Mouse (Mus musculus): ENCODE data around the gene Cryzl2. TPM values are rescaled to one million over a fixed set of nuclear protein-coding genes. Genes with fewer than 3 reads are reported as not detected.
A peak's percentile ranks its signal among the peaks of the same experiment; 100 is the strongest.

Cryzl2 gene
- polyA plus RNA-seq, 1 experiment from 2014 or later = 13.6 TPM

DNA sequence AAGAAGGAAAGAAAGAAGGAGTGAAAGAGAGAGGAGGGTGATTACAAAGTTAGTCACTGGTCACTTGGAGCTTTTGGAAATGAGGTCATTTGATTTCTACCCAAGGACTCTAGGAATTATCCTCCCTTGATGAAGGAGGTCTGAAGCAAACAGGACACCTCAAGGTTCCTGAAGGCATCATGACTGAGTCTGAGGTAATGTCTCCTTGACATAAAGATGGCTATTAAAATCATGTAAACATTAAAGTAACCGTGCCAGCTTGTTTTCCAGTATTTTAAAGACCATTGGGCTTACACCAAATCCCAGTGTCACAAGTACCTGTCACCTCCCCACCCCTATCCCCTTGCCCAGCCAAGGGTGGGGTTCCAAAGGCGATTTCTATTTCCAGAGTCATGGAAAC, 20.1 kb upstream of the Cryzl2 start:
- H3K9me3 ChIP-seq (ENCODE audit: control insufficient read depth, low read length) = no peaks in the 10 kb centered on the region
- no peak overlapping the region for H3K27ac ChIP-seq (replicated peaks; ENCODE audit: low read depth, low read length)
- WGBS = 89% methylated on average over 2 of the region's 2 CpGs
- H3K4me1 ChIP-seq (ENCODE audit: control insufficient read depth, insufficient read depth, low read length) = peaks cover 4% of the 10 kb centered on the region
- H3K4me3 ChIP-seq (ENCODE audit: low read depth, low read length) = no peak overlapping the region
- no peak overlapping the region for H3K4me2 ChIP-seq (ENCODE audit: low read depth, low read length)
- H3K36me3 ChIP-seq (ENCODE audit: control insufficient read depth, insufficient read depth, low read length) = no peaks in the 10 kb centered on the region
- H3K9ac ChIP-seq (ENCODE audit: low read depth, low read length) = no peak overlapping the region
- DNase-seq (ENCODE audit: low spot score) = no peak
- H3K27me3 ChIP-seq (replicated peaks; ENCODE audit: control insufficient read depth, insufficient read depth, low read length) = no peaks in the 10 kb centered on the region
- no peak for ATAC-seq (ENCODE audit: low read depth)

- WGBS = 80% methylated on average over 4 of the region's 4 CpGs
- H3K27me3 ChIP-seq (replicated peaks; ENCODE audit: control insufficient read depth, insufficient read depth, low read length) = no peaks in the 10 kb centered on the region
- H3K9me3 ChIP-seq (ENCODE audit: control insufficient read depth, low read length) = no peaks in the 10 kb centered on the region
- H3K36me3 ChIP-seq (ENCODE audit: control insufficient read depth, insufficient read depth, low read length) = no peaks in the 10 kb centered on the region
- no peak overlapping the region for H3K27ac ChIP-seq (replicated peaks; ENCODE audit: low read depth, low read length)
- peaks cover 9% of the 10 kb centered on the region for H3K4me1 ChIP-seq (ENCODE audit: control insufficient read depth, insufficient read depth, low read length)
- no peak overlapping the region for H3K4me2 ChIP-seq (ENCODE audit: low read depth, low read length)
- ATAC-seq (ENCODE audit: low read depth) = no peak
- no peak for DNase-seq (ENCODE audit: low spot score)
- no peak overlapping the region for H3K9ac ChIP-seq (ENCODE audit: low read depth, low read length)
- no peak overlapping the region for H3K4me3 ChIP-seq (ENCODE audit: low read depth, low read length)
Observed at GRCm38 (mm10) chr1:157439101-157439500, 19.3 kb upstream of the Cryzl2 start.

GRCm38 (mm10) chr1:157439973-157440641, 18.3 kb upstream of the Cryzl2 start:
- Histone ChIP-seq H3K27me3 (replicated peaks; ENCODE audit: control insufficient read depth, insufficient read depth, low read length) (no peaks in the 10 kb centered on the region), H3K9ac (ENCODE audit: low read depth, low read length) (no peak overlapping the region), H3K36me3 (ENCODE audit: control insufficient read depth, insufficient read depth, low read length) (no peaks in the 10 kb centered on the region), H3K4me1 (ENCODE audit: control insufficient read depth, insufficient read depth, low read length) (peaks cover 13% of the 10 kb centered on the region), H3K27ac (replicated peaks; ENCODE audit: low read depth, low read length) (no peak overlapping the region), H3K4me3 (ENCODE audit: low read depth, low read length) (no peak overlapping the region), H3K9me3 (ENCODE audit: control insufficient read depth, low read length) (no peaks in the 10 kb centered on the region), H3K4me2 (ENCODE audit: low read depth, low read length) (peak overlapping the region; percentile 32)
- DNase-seq (ENCODE audit: low spot score) = peak; percentile 63
- WGBS = 12% methylated on average over 14 of the region's 14 CpGs
- ATAC-seq (ENCODE audit: low read depth) = peak; percentile 65; the same call in 1 of the 2 replicates

GRCm38 (mm10) chr1:157443026-157443722, 15.2 kb upstream of the Cryzl2 start:
- WGBS = 18% methylated on average over 14 of the region's 14 CpGs
- Histone ChIP-seq H3K27ac (replicated peaks; ENCODE audit: low read depth, low read length) (0 out of 2 replicates have a peak overlapping the region, but pooled peaks have one; percentile 31), H3K36me3 (ENCODE audit: control insufficient read depth, insufficient read depth, low read length) (no peaks in the 10 kb centered on the region), H3K4me1 (ENCODE audit: control insufficient read depth, insufficient read depth, low read length) (peaks cover 13% of the 10 kb centered on the region), H3K27me3 (replicated peaks; ENCODE audit: control insufficient read depth, insufficient read depth, low read length) (peaks cover 6% of the 10 kb centered on the region; the same call in 1 of the 2 replicates), H3K9me3 (ENCODE audit: control insufficient read depth, low read length) (no peaks in the 10 kb centered on the region), H3K4me3 (ENCODE audit: low read depth, low read length) (no peak overlapping the region), H3K9ac (ENCODE audit: low read depth, low read length) (no peak overlapping the region), H3K4me2 (ENCODE audit: low read depth, low read length) (peak overlapping the region; percentile 44)
- peak; percentile 16; the same call in 1 of the 2 replicates for ATAC-seq (ENCODE audit: low read depth)
- peak; percentile 43 for DNase-seq (ENCODE audit: low spot score)

- ATAC-seq (ENCODE audit: low read depth) = 0 out of 2 replicates have a peak, but pooled peaks have one; percentile 10
- no peak for DNase-seq (ENCODE audit: low spot score)
- H3K27me3 ChIP-seq (replicated peaks; ENCODE audit: control insufficient read depth, insufficient read depth, low read length) = peaks cover 6% of the 10 kb centered on the region; the same call in 1 of the 2 replicates
- H3K9me3 ChIP-seq (ENCODE audit: control insufficient read depth, low read length) = no peaks in the 10 kb centered on the region
- H3K4me3 ChIP-seq (ENCODE audit: low read depth, low read length) = no peak overlapping the region
- H3K4me2 ChIP-seq (ENCODE audit: low read depth, low read length) = peak overlapping the region; percentile 44
- H3K4me1 ChIP-seq (ENCODE audit: control insufficient read depth, insufficient read depth, low read length) = peaks cover 13% of the 10 kb centered on the region
- peak overlapping the region; percentile 53; the same call in 1 of the 2 replicates for H3K27ac ChIP-seq (replicated peaks; ENCODE audit: low read depth, low read length)
- H3K9ac ChIP-seq (ENCODE audit: low read depth, low read length) = no peak overlapping the region
- WGBS = 28% methylated on average over 19 of the region's 19 CpGs
- no peaks in the 10 kb centered on the region for H3K36me3 ChIP-seq (ENCODE audit: control insufficient read depth, insufficient read depth, low read length)
Observed at GRCm38 (mm10) chr1:157443723-157444561, 14.4 kb upstream of the Cryzl2 start.

DNA sequence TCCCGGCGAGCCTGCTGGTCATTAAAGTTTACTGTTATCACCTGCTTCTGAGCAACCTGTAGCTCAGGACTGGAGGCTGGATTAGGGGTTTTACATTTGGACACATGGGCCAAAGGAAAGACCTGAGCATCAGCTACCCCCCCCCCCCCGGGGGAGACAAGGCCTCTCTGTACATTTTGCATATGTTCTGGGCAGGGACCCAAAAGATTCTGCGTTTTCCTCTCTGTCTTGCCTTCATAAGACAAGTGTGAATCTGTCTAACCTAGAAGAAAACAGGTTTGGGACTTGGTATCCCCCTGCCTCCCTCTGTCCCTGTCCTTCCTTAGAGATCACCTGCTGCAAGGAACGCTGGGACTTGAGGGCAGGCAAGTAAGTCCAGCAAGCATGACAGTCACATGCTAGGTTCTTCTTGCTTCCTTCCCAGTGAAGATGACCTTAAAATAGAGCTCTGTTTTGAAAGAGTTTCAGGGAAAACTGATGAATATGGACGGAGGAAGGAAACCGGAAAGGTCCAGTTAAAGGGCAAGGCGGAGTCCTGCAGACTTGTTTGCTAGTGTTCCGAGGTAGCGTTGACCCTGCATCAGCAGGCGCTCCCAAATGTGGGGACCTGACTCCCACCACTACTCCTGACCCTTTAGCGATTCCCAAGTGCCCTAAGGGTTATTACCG, 13.6 kb upstream of the Cryzl2 start:
- Histone ChIP-seq H3K9me3 (ENCODE audit: control insufficient read depth, low read length) (no peaks in the 10 kb centered on the region), H3K4me3 (ENCODE audit: low read depth, low read length) (no peak overlapping the region), H3K27ac (replicated peaks; ENCODE audit: low read depth, low read length) (0 out of 2 replicates have a peak overlapping the region, but pooled peaks have one; percentile 53), H3K4me2 (ENCODE audit: low read depth, low read length) (no peak overlapping the region), H3K27me3 (replicated peaks; ENCODE audit: control insufficient read depth, insufficient read depth, low read length) (peaks cover 12% of the 10 kb centered on the region; the same call in 1 of the 2 replicates), H3K36me3 (ENCODE audit: control insufficient read depth, insufficient read depth, low read length) (no peaks in the 10 kb centered on the region), H3K9ac (ENCODE audit: low read depth, low read length) (no peak overlapping the region), H3K4me1 (ENCODE audit: control insufficient read depth, insufficient read depth, low read length) (peaks cover 17% of the 10 kb centered on the region)
- DNase-seq (ENCODE audit: low spot score) (no peak), ATAC-seq (ENCODE audit: low read depth) (no peak)
- 63% methylated on average over 13 of the region's 13 CpGs for WGBS

DNA sequence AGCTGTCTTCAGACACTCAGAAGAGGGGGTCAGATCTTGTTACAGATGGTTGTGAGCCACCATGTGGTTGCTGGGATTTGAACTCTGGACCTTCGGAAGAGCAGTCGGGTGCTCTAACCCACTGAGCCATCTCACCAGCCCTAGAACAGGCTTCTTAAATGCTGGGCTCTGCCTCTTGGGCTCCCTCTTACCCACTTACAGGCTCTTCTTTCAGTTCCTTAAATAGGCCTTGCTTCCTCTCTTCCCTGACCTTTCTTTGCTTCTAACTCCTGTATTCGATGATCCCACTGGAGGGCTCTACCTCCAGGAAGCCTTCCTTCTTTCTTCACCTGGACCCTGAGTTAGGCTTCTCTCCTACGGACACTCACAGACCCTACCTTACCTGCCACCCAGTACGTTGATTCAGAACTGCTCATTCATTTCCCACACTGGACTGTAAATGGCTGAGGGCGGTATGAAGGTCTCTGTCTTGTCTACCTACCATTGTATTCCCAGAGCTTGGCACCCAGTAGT, 12.9 kb upstream of the Cryzl2 start:
- Histone ChIP-seq H3K4me2 (ENCODE audit: low read depth, low read length) (no peak overlapping the region), H3K9me3 (ENCODE audit: control insufficient read depth, low read length) (no peaks in the 10 kb centered on the region), H3K27ac (replicated peaks; ENCODE audit: low read depth, low read length) (no peak overlapping the region), H3K4me3 (ENCODE audit: low read depth, low read length) (no peak overlapping the region), H3K4me1 (ENCODE audit: control insufficient read depth, insufficient read depth, low read length) (peaks cover 23% of the 10 kb centered on the region), H3K9ac (ENCODE audit: low read depth, low read length) (no peak overlapping the region), H3K27me3 (replicated peaks; ENCODE audit: control insufficient read depth, insufficient read depth, low read length) (peaks cover 18% of the 10 kb centered on the region), H3K36me3 (ENCODE audit: control insufficient read depth, insufficient read depth, low read length) (no peaks in the 10 kb centered on the region)
- no peak for DNase-seq (ENCODE audit: low spot score)
- ATAC-seq (ENCODE audit: low read depth) = no peak
- 84% methylated on average over 6 of the region's 6 CpGs for WGBS

DNA sequence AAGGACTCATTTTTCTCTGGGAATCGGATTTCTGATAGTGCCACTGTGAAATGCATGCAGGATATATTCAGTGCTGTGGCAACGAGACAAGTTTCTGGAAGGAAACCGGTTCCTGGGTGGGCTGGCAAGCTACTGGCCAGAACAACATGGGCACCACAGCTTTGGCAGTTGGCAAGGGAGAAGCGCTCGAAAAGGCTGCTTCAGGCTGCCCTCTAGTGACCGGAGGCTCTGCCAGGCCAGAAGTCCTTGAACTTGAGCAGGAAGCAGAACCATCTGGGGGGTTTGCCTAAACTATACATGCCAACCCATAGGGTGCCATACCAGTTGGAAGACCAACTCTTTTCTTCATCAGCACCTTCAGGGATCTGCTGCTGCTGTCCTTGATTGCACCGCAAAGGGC, 12.1 kb upstream of the Cryzl2 start:
- Histone ChIP-seq H3K27ac (replicated peaks; ENCODE audit: low read depth, low read length) (no peak overlapping the region), H3K36me3 (ENCODE audit: control insufficient read depth, insufficient read depth, low read length) (no peaks in the 10 kb centered on the region), H3K4me3 (ENCODE audit: low read depth, low read length) (no peak overlapping the region), H3K27me3 (replicated peaks; ENCODE audit: control insufficient read depth, insufficient read depth, low read length) (peaks cover 23% of the 10 kb centered on the region), H3K4me2 (ENCODE audit: low read depth, low read length) (no peak overlapping the region), H3K4me1 (ENCODE audit: control insufficient read depth, insufficient read depth, low read length) (peaks cover 23% of the 10 kb centered on the region), H3K9ac (ENCODE audit: low read depth, low read length) (no peak overlapping the region), H3K9me3 (ENCODE audit: control insufficient read depth, low read length) (no peaks in the 10 kb centered on the region)
- DNase-seq (ENCODE audit: low spot score) = peak; percentile 56
- WGBS = 62% methylated on average over 7 of the region's 7 CpGs
- ATAC-seq (ENCODE audit: low read depth) = no peak
